Mouse (Mus musculus) lung, postnatal 0 days (tissue): Measurements from ENCODE around the gene Clip2. TPM values are rescaled to one million over a fixed set of nuclear protein-coding genes. Genes with fewer than 3 reads are reported as not detected.

Experiments
- ATAC-seq: fragments of 200-750 bp; cut with Nextera tagmentation; 2 replicates; pipeline ENCODE4 v1.8.0; 2017; ENCODE audit warnings: moderate library complexity
- DNase-seq: peaks from one replicate; pipeline ENCODE4 v3.0.0-alpha.2; 2016; ENCODE audit warnings: low spot score
- H3K27ac ChIP-seq: fragments of 300-500 bp; sonication (generic); 2 replicates; pipeline ENCODE4 v1.5.1; 2014; ENCODE audit warnings: antibody characterized with exemption, mild to moderate bottlenecking, low read length, mixed read lengths
- H3K27me3 ChIP-seq: fragments of 300-500 bp; sonication (generic); replicated peaks from 2 replicates; pipeline ENCODE4 v1.6.1; 2014; ENCODE audit warnings: low read length, mixed read lengths; ENCODE audit not compliant: insufficient read depth
- H3K36me3 ChIP-seq: fragments of 300-500 bp; sonication (generic); 2 replicates; pipeline ENCODE4 v1.6.1; 2014; ENCODE audit warnings: low read length, mixed read lengths; ENCODE audit not compliant: insufficient read depth
- H3K4me1 ChIP-seq: fragments of 300-500 bp; sonication (generic); 2 replicates; pipeline ENCODE4 v1.6.1; 2014; ENCODE audit warnings: antibody characterized with exemption, low read depth, low read length, mixed read lengths; ENCODE audit not compliant: insufficient read depth
- H3K4me2 ChIP-seq: fragments of 300-500 bp; sonication (generic); replicated peaks from 2 replicates; pipeline ENCODE4 v1.6.1; 2014; ENCODE audit warnings: low read depth, mild to moderate bottlenecking, low read length, moderate library complexity, mixed read lengths
- H3K4me3 ChIP-seq: fragments of 300-500 bp; sonication (generic); 2 replicates; pipeline ENCODE4 v1.5.1; 2014; ENCODE audit warnings: low read depth, low read length
- H3K9ac ChIP-seq: fragments of 300-500 bp; sonication (generic); replicated peaks from 2 replicates; pipeline ENCODE4 v1.6.1; 2014; ENCODE audit warnings: low read depth, mild to moderate bottlenecking
- H3K9me3 ChIP-seq: fragments of 300-500 bp; sonication (generic); 2 replicates; pipeline ENCODE4 v1.6.1; 2016; ENCODE audit warnings: low read length, mixed read lengths
- CTCF ChIP-seq: IDR thresholded peaks from 2 replicates; pipeline ENCODE4 v1.5.1; 2016; ENCODE audit warnings: antibody characterized with exemption, mild to moderate bottlenecking
- EP300 ChIP-seq: IDR thresholded peaks from 2 replicates; pipeline ENCODE4 v1.6.1; 2016; ENCODE audit warnings: antibody characterized with exemption, mild to moderate bottlenecking, control low read depth
- WGBS: fragments of 180-500 bp; shearing (Covaris S2); extraction: QIAGEN DNeasy Blood & Tissue Kit; methylation state at CpG from one replicate; pipeline ENCODE4 v1.1.7; 2014; 5-methylcytosine and 5-hydroxymethylcytosine counted together
- polyA plus RNA-seq: library from polyadenylated mRNA; unstranded; fragments of >200 nt; fragmentation: Nextera tagmentation; extraction: Ambion mirVana; gene quantifications from 2 replicates; pipeline ENCODE4 v1.2.1, GENCODE M21; 2015

Clip2 gene
- polyA plus RNA-seq, 1 experiment from 2014 or later: 3.0 TPM

- TF ChIP-seq CTCF (no peak), EP300 (no peak)
- Histone ChIP-seq H3K27ac (no peak overlapping the region), H3K27me3 (no peaks in the 10 kb centered on the region), H3K9ac (no peak overlapping the region), H3K4me2 (no peak overlapping the region), H3K36me3 (no peaks in the 10 kb centered on the region), H3K9me3 (no peaks in the 10 kb centered on the region), H3K4me1 (peaks cover 23% of the 10 kb centered on the region; the same call in 1 of the 2 replicates), H3K4me3 (no peak overlapping the region)
- no peak for DNase-seq
- no peak for ATAC-seq
- WGBS: 86% methylated on average over 5 of the region's 5 CpGs
Observed at GRCm38 (mm10) chr5:134553951-134554546, 1.8 kb upstream of the Clip2 start.

GRCm38 (mm10) chr5:134551233-134552109, 763 bp downstream of the Clip2 start:
- ATAC-seq (no peak; the same call in 1 of the 2 replicates), DNase-seq (peak; percentile 55)
- 3% methylated on average over 49 of the region's 52 CpGs for WGBS
- H3K36me3 ChIP-seq: no peaks in the 10 kb centered on the region
- no peaks in the 10 kb centered on the region for H3K27me3 ChIP-seq
- H3K27ac ChIP-seq: peak overlapping the region; percentile 87
- H3K9ac ChIP-seq: peak overlapping the region; percentile 76
- H3K4me3 ChIP-seq: peak overlapping the region; percentile 69
- H3K9me3 ChIP-seq: no peaks in the 10 kb centered on the region
- TF ChIP-seq EP300 (0 out of 2 replicates have a peak, but pooled peaks have one; percentile 14), CTCF (no peak)
- H3K4me2 ChIP-seq: peak overlapping the region; percentile 86
- H3K4me1 ChIP-seq: peaks cover 23% of the 10 kb centered on the region; the same call in 1 of the 2 replicates

DNA sequence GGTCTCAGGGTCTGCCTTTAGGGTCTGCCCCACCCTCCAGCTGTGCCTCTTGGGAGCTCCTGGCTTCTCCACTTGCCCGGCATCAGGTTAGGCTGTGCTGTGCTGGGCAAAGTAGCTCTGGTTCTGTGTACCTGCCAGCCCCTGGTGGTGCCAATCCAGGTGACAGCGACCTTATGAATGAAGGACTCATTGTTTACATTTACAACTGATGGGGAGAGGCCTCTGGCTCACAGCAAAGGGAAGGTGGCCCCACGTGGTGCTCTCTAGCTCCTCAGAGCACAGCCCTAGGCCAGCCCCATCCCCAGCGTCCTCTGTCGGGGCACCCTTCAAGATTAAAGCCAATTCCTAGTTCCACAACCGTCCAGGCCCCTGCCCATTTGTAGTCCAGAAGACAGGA, 1.4 kb downstream of the Clip2 start:
- ATAC-seq (no peak), DNase-seq (peak; percentile 22)
- peak overlapping the region; percentile 76 for H3K9ac ChIP-seq
- H3K4me1 ChIP-seq: peaks cover 23% of the 10 kb centered on the region; the same call in 1 of the 2 replicates
- no peaks in the 10 kb centered on the region for H3K36me3 ChIP-seq
- H3K4me2 ChIP-seq: peak overlapping the region; percentile 86
- peak overlapping the region; percentile 87; the same call in 1 of the 2 replicates for H3K27ac ChIP-seq
- WGBS: 14% methylated on average over 6 of the region's 6 CpGs
- no peaks in the 10 kb centered on the region for H3K9me3 ChIP-seq
- H3K27me3 ChIP-seq: no peaks in the 10 kb centered on the region
- H3K4me3 ChIP-seq: peak overlapping the region; percentile 69
- TF ChIP-seq CTCF (no peak), EP300 (no peak)

DNA sequence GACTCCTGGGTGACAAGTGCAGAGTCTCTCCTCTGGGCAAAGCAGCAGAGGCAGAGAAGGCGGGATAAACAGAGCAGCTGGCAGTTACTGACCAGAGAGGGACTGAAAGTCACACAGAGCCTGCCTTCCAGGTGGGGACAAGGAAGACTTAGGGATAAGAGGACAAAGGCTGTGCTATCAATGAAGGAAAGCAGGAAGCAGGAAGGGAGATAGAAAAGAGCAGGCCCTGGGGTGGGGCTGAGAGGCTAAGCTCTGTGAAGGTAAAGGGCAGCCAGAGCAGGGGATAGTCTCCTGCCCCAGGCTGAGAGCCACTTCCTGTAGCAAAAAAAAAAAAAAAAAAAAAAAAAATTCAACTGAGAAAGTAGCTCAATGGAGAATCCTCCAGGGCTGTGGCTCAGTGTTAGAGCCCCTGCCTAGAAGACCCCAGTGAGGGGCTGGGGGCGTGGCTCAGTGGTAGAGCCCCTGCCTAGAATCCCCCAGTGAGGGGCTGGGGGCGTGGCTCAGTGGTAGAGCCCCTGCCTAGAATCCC, 2.5 kb downstream of the Clip2 start:
- Histone ChIP-seq H3K36me3 (no peaks in the 10 kb centered on the region), H3K9me3 (no peaks in the 10 kb centered on the region), H3K4me2 (no peak overlapping the region), H3K4me1 (peaks cover 18% of the 10 kb centered on the region; the same call in 1 of the 2 replicates), H3K27me3 (no peaks in the 10 kb centered on the region), H3K4me3 (no peak overlapping the region), H3K9ac (no peak overlapping the region), H3K27ac (no peak overlapping the region)
- no peak for DNase-seq
- TF ChIP-seq CTCF: no peak
- TF ChIP-seq EP300: no peak
- ATAC-seq: no peak
- WGBS: 78% methylated on average over 2 of the region's 3 CpGs

DNA sequence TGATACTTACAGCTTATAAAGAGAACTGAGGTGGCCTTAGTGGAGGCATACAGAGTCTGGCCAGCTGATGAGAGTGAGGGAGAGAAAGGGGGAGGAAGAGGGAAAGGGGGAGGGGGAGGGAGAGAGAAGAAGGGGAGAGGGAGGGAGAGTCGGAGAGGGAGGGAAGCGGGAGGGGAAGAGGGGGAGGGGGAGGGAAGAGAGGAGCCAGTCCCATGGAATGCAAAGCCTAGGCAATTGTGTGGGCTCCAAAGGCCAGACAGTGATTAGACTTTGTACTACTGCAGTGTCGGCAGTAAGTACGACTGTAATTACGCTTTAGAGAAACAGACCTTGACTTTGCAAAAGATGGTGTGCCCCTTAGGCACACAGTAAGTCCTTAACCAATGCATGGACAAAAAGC, 3.9 kb downstream of the Clip2 start:
- TF ChIP-seq CTCF: no peak
- ATAC-seq: no peak
- Histone ChIP-seq H3K27ac (no peak overlapping the region), H3K9ac (no peak overlapping the region), H3K4me2 (no peak overlapping the region), H3K4me1 (peaks cover 18% of the 10 kb centered on the region; the same call in 1 of the 2 replicates), H3K4me3 (no peak overlapping the region), H3K9me3 (no peaks in the 10 kb centered on the region), H3K36me3 (no peaks in the 10 kb centered on the region), H3K27me3 (no peaks in the 10 kb centered on the region)
- no peak for DNase-seq
- WGBS: 40% methylated on average over 5 of the region's 5 CpGs

DNA sequence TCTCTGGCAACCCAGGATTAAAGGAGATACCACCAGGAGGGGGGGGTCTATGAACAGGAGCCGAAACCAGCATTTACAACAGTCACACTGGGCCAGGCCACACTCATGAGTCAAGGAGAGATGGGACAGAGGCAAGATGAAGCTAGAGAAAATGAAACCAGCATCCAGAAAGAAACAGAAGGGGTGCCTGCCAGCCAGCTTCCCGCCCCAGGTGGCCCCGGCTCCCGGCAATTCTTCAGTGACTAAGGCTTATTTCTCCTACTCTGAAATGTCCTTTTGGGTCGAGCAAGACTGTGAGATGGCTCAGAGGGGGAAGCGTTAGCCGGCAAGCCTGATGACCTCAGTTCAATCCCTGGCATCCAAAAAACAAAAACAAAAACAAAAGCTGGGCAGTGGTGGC, 5.4 kb downstream of the Clip2 start:
- DNase-seq (no peak), ATAC-seq (no peak)
- no peak for TF ChIP-seq CTCF
- TF ChIP-seq EP300: no peak
- Histone ChIP-seq H3K27me3 (no peaks in the 10 kb centered on the region), H3K4me1 (peaks cover 12% of the 10 kb centered on the region; the same call in 1 of the 2 replicates), H3K27ac (no peak overlapping the region), H3K36me3 (no peaks in the 10 kb centered on the region), H3K4me2 (no peak overlapping the region), H3K4me3 (no peak overlapping the region), H3K9me3 (no peaks in the 10 kb centered on the region), H3K9ac (no peak overlapping the region)
- WGBS: 85% methylated on average over 7 of the region's 7 CpGs
